Mouse (Mus musculus): ENCODE measurements around the gene Il27. TPM values are rescaled to one million over a fixed set of nuclear protein-coding genes. Genes with fewer than 3 reads are reported as not detected.
"Not testable (repeated sequence)": the region's sequence is repeated elsewhere in the genome, so short reads cannot be mapped to it uniquely, and the experiment has no call there.

Gene Il27
- not detected in 2 replicates for polyA plus RNA-seq (2015; fragmentation: Nextera tagmentation; extraction: Ambion mirVana)

GRCm38 (mm10) chr7:126594862-126595561 lies at the start of gene Il27:
Gene Il27 (minus strand): TSS chr7:126594941.
- Histone ChIP-seq H3K27me3 (ENCODE audit: control insufficient read depth, insufficient read depth, low read length) (0 out of 2 replicates have a peak, but pooled peaks cover 2% of the 10 kb centered on the region), H3K4me3 (ENCODE audit: low read length) (no peak within 1 kb of the TSS), H3K36me3 (ENCODE audit: control insufficient read depth, insufficient read depth) (no peaks in the 10 kb centered on the region), H3K9me3 (replicated peaks; ENCODE audit: control insufficient read depth, low read length) (no peaks in the 10 kb centered on the region), H3K9ac (ENCODE audit: low read length) (no peak within 1 kb of the TSS), H3K4me1 (ENCODE audit: control insufficient read depth, insufficient read depth, low read length) (no peaks in the 10 kb centered on the region), H3K27ac (ENCODE audit: low read length) (no peak within 1 kb of the TSS), H3K4me2 (ENCODE audit: low read depth, low read length) (no peak within 1 kb of the TSS)
- ATAC-seq (replicated peaks; ENCODE audit: extremely low read depth, insufficient read depth, low FRiP score) = no peak
- 72% methylated on average over 11 of the region's 11 CpGs for WGBS

GRCm38 (mm10) chr7:126644345-126644744 lies 49.6 kb upstream of the Il27 start:
- no peaks in the 10 kb centered on the region for H3K9me3 ChIP-seq (replicated peaks; ENCODE audit: control insufficient read depth, low read length)
- no peak overlapping the region for H3K27ac ChIP-seq (ENCODE audit: low read length)
- no peaks in the 10 kb centered on the region for H3K4me1 ChIP-seq (ENCODE audit: control insufficient read depth, insufficient read depth, low read length)
- no peak overlapping the region for H3K4me2 ChIP-seq (ENCODE audit: low read depth, low read length)
- no peaks in the 10 kb centered on the region for H3K36me3 ChIP-seq (ENCODE audit: control insufficient read depth, insufficient read depth)
- ATAC-seq (replicated peaks; ENCODE audit: extremely low read depth, insufficient read depth, low FRiP score) = no peak
- H3K27me3 ChIP-seq (ENCODE audit: control insufficient read depth, insufficient read depth, low read length) = no peaks in the 10 kb centered on the region
- WGBS = 60% methylated on average over 3 of the region's 3 CpGs
- H3K9ac ChIP-seq (ENCODE audit: low read length) = no peak overlapping the region
- H3K4me3 ChIP-seq (ENCODE audit: low read length) = no peak overlapping the region

GRCm38 (mm10) chr7:126643244-126643617 lies 48.5 kb upstream of the Il27 start:
- not testable (repeated sequence) for H3K27me3 ChIP-seq (ENCODE audit: control insufficient read depth, insufficient read depth, low read length); H3K4me2 ChIP-seq (ENCODE audit: low read depth, low read length); H3K9ac ChIP-seq (ENCODE audit: low read length); H3K36me3 ChIP-seq (ENCODE audit: control insufficient read depth, insufficient read depth); ATAC-seq (replicated peaks; ENCODE audit: extremely low read depth, insufficient read depth, low FRiP score); H3K27ac ChIP-seq (ENCODE audit: low read length); H3K4me1 ChIP-seq (ENCODE audit: control insufficient read depth, insufficient read depth, low read length); H3K4me3 ChIP-seq (ENCODE audit: low read length); H3K9me3 ChIP-seq (replicated peaks; ENCODE audit: control insufficient read depth, low read length)
- 66% methylated on average over 2 of the region's 3 CpGs for WGBS

- WGBS = 62% methylated on average over 5 of the region's 5 CpGs
- no peak for ATAC-seq (replicated peaks; ENCODE audit: extremely low read depth, insufficient read depth, low FRiP score)
- Histone ChIP-seq H3K27me3 (ENCODE audit: control insufficient read depth, insufficient read depth, low read length) (no peaks in the 10 kb centered on the region), H3K36me3 (ENCODE audit: control insufficient read depth, insufficient read depth) (no peaks in the 10 kb centered on the region), H3K4me1 (ENCODE audit: control insufficient read depth, insufficient read depth, low read length) (no peaks in the 10 kb centered on the region), H3K4me2 (ENCODE audit: low read depth, low read length) (no peak overlapping the region), H3K27ac (ENCODE audit: low read length) (no peak overlapping the region), H3K9me3 (replicated peaks; ENCODE audit: control insufficient read depth, low read length) (no peaks in the 10 kb centered on the region), H3K4me3 (ENCODE audit: low read length) (no peak overlapping the region), H3K9ac (ENCODE audit: low read length) (no peak overlapping the region)
Observed at GRCm38 (mm10) chr7:126642545-126643243, 48.0 kb upstream of the Il27 start.

- H3K4me2 ChIP-seq (ENCODE audit: low read depth, low read length) = no peak overlapping the region
- H3K9ac ChIP-seq (ENCODE audit: low read length) = no peak overlapping the region
- H3K27me3 ChIP-seq (ENCODE audit: control insufficient read depth, insufficient read depth, low read length) = no peaks in the 10 kb centered on the region
- ATAC-seq (replicated peaks; ENCODE audit: extremely low read depth, insufficient read depth, low FRiP score) = no peak
- no peaks in the 10 kb centered on the region for H3K36me3 ChIP-seq (ENCODE audit: control insufficient read depth, insufficient read depth)
- no peaks in the 10 kb centered on the region for H3K4me1 ChIP-seq (ENCODE audit: control insufficient read depth, insufficient read depth, low read length)
- H3K4me3 ChIP-seq (ENCODE audit: low read length) = no peak overlapping the region
- H3K9me3 ChIP-seq (replicated peaks; ENCODE audit: control insufficient read depth, low read length) = no peaks in the 10 kb centered on the region
- H3K27ac ChIP-seq (ENCODE audit: low read length) = no peak overlapping the region
- 13% methylated on average over 4 of the region's 4 CpGs for WGBS
Observed at GRCm38 (mm10) chr7:126636733-126637520, 42.2 kb upstream of the Il27 start.

- H3K4me1 ChIP-seq (ENCODE audit: control insufficient read depth, insufficient read depth, low read length) = no peaks in the 10 kb centered on the region
- no peaks in the 10 kb centered on the region for H3K27me3 ChIP-seq (ENCODE audit: control insufficient read depth, insufficient read depth, low read length)
- H3K36me3 ChIP-seq (ENCODE audit: control insufficient read depth, insufficient read depth) = no peaks in the 10 kb centered on the region
- no peak for ATAC-seq (replicated peaks; ENCODE audit: extremely low read depth, insufficient read depth, low FRiP score)
- H3K27ac ChIP-seq (ENCODE audit: low read length) = no peak overlapping the region
- H3K9ac ChIP-seq (ENCODE audit: low read length) = no peak overlapping the region
- no peak overlapping the region for H3K4me3 ChIP-seq (ENCODE audit: low read length)
- H3K9me3 ChIP-seq (replicated peaks; ENCODE audit: control insufficient read depth, low read length) = no peaks in the 10 kb centered on the region
- no peak overlapping the region for H3K4me2 ChIP-seq (ENCODE audit: low read depth, low read length)
Observed at GRCm38 (mm10) chr7:126635375-126635774, 40.6 kb upstream of the Il27 start.

- Histone ChIP-seq H3K4me1 (ENCODE audit: control insufficient read depth, insufficient read depth, low read length) (no peaks in the 10 kb centered on the region), H3K9ac (ENCODE audit: low read length) (no peak overlapping the region), H3K4me2 (ENCODE audit: low read depth, low read length) (no peak overlapping the region), H3K36me3 (ENCODE audit: control insufficient read depth, insufficient read depth) (no peaks in the 10 kb centered on the region), H3K4me3 (ENCODE audit: low read length) (no peak overlapping the region), H3K9me3 (replicated peaks; ENCODE audit: control insufficient read depth, low read length) (no peaks in the 10 kb centered on the region), H3K27ac (ENCODE audit: low read length) (no peak overlapping the region), H3K27me3 (ENCODE audit: control insufficient read depth, insufficient read depth, low read length) (no peaks in the 10 kb centered on the region)
- no peak for ATAC-seq (replicated peaks; ENCODE audit: extremely low read depth, insufficient read depth, low FRiP score)
- 56% methylated on average over 2 of the region's 2 CpGs for WGBS
Observed at GRCm38 (mm10) chr7:126632478-126632877, 37.7 kb upstream of the Il27 start.

GRCm38 (mm10) chr7:126630824-126631518 lies 36.2 kb upstream of the Il27 start, which contains the start of gene Nupr1:
Gene Nupr1 (minus strand): TSS chr7:126630861.
- WGBS = 84% methylated on average over 4 of the region's 4 CpGs
- Histone ChIP-seq H3K9ac (ENCODE audit: low read length) (no peak within 1 kb of the TSS), H3K4me1 (ENCODE audit: control insufficient read depth, insufficient read depth, low read length) (no peaks in the 10 kb centered on the region), H3K4me2 (ENCODE audit: low read depth, low read length) (no peak within 1 kb of the TSS), H3K9me3 (replicated peaks; ENCODE audit: control insufficient read depth, low read length) (no peaks in the 10 kb centered on the region), H3K36me3 (ENCODE audit: control insufficient read depth, insufficient read depth) (no peaks in the 10 kb centered on the region), H3K27me3 (ENCODE audit: control insufficient read depth, insufficient read depth, low read length) (no peaks in the 10 kb centered on the region), H3K4me3 (ENCODE audit: low read length) (no peak within 1 kb of the TSS), H3K27ac (ENCODE audit: low read length) (no peak within 1 kb of the TSS)
- no peak for ATAC-seq (replicated peaks; ENCODE audit: extremely low read depth, insufficient read depth, low FRiP score)

All from heart, embryonic 16.5 days (tissue).